Mouse (Mus musculus): ENCODE measurements around the gene Topbp1. TPM values are rescaled to one million over a fixed set of nuclear protein-coding genes. Genes with fewer than 3 reads are reported as not detected.
"Not testable (repeated sequence)": the region's sequence is repeated elsewhere in the genome, so short reads cannot be mapped to it uniquely, and the experiment has no call there.

The Topbp1 gene
- total RNA-seq, 2 experiments from 2014 or later: 113 to 130 TPM

DNA sequence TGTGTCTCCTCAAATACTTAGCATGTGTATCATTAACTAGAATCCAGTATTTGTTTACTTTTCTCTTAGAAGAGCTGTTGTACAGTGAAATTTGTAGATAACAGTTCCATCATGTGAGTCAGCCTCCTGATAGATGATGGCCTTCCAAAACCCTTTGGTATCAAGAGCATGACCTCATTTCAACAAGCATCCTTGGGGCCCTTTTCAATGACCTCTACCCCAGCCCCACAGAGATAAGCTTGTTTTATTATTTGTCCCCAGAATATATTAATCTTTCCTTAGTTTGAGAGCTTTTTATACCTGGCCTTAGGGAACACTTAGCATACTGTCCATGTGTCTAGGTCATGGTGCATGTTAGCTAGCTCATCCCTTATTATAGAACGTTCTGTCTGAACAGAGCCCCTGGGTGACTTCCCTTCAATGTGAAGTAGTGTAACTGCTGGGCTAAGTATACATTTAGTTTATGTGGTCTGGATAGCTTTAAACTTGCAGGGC is 43.0 kb downstream of the Topbp1 start:
- ATAC-seq (ENCODE audit: poor library complexity, severe bottlenecking): no peak

DNA sequence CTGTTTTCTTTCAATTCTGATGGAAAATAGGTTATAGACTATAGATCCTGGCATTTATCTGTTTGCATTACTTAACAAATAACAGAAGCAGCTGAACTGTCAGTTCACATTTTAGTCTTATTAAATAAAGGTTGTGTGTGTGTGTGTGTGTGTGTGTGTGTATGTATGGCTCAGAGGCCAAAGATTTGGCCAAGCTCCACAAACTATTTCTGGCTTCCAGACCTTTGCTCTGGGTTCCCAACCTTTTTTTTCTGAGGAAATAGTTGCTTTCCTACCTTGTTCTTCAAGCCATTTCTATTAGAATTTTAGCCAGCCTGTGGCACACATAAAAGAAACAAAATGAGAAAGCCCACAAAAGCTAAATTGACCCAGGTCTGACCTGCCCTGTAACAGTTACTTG is 43.8 kb downstream of the Topbp1 start:
- no peak for ATAC-seq (ENCODE audit: poor library complexity, severe bottlenecking)

DNA sequence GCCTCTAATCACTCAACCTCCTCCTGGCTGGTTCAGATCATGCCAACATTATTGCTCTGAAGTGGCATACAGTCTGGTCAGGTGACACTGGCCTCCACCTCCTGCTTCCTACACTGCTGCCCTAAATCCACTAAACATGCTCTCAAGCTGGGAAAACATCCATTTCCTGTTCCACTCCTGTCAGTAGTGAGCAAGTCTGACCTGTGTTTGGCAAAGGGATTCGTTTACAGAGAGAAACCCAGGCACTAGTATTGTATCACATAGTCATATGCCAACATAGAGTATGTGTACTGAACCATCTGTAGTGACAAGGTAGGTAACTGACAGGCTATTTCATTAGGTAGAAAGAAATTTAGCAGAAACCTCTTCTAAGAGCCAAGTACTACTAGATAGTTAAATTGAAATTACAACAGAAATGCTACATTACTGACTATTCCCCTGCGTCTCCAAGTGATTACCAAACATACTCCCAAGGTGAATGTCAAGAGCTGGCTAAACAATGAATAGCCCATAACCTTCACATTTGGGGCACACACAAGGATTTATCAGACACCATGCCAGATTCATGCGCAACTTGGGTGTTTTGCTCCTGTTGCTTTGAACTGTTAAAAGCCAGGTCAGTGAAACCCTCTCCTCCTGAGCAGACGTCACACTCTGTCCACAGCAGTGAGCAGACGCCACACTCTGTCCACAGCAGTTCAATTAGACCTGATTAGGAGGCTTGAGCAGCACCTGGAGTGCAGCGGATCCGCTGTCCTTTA is 48.7 kb downstream of the Topbp1 start:
- not testable (repeated sequence) for ATAC-seq (ENCODE audit: poor library complexity, severe bottlenecking)

- ATAC-seq (ENCODE audit: poor library complexity, severe bottlenecking): no peak
Observed at GRCm38 (mm10) chr9:103357893-103358292, 52.9 kb downstream of the Topbp1 start.

DNA sequence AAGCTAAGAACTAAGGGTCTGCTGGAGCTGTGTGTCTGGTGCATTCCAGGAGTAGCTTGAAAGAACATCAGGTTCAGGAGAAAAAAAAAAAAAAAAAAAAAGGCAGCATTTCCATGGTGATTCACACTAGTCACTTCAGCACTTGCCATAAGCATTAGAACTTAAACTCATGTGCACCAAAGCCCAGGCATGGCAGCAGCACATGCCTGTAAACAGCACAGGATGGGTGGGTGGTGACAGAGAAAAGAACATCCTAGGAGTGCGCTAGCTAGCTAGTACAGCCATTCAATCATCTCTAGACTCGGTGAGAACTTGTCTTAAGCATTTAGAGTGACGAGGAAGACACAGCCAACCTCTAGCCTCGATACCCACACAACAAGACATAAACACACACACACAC is 53.5 kb downstream of the Topbp1 start:
- ATAC-seq (ENCODE audit: poor library complexity, severe bottlenecking): no peak

DNA sequence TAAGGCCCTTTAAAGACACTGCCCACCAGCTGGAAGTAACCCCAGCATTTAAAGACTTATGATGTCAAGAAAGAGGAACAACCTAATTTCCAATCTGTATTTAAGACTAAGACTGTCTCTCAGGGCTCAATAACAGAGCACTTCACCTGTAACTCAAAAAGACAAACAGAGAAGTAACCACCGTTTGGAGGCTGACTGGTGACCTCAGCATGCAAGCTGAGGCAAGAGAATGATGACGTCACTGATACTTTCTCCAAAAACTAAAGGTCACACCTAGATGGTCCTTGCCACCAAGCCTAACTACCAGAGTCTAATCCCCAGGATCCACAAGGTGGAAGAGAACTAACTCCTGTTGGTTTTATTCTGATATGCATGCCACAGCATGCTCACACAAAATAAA is 55.6 kb downstream of the Topbp1 start:
- no peak for ATAC-seq (ENCODE audit: poor library complexity, severe bottlenecking)

DNA sequence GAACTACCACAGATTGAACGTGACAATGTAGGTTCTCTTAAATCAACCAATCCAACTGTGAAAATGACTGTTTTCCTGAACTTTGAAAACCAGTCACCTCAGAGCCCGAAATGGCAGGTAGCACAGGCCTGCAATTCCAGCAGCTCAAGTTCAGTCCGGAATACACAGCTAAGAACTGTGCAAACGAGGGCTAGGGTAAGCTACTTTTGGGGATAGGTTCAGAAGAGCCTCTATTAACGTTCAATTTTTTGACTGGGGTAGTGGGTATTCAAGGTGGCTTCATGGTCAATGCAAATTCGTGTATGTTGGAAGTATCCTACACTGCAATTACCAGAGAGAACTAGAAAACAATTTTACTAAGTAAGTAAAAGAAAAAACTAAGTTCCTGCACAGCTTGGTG is 58.1 kb downstream of the Topbp1 start:
- no peak for ATAC-seq (ENCODE audit: poor library complexity, severe bottlenecking)

DNA sequence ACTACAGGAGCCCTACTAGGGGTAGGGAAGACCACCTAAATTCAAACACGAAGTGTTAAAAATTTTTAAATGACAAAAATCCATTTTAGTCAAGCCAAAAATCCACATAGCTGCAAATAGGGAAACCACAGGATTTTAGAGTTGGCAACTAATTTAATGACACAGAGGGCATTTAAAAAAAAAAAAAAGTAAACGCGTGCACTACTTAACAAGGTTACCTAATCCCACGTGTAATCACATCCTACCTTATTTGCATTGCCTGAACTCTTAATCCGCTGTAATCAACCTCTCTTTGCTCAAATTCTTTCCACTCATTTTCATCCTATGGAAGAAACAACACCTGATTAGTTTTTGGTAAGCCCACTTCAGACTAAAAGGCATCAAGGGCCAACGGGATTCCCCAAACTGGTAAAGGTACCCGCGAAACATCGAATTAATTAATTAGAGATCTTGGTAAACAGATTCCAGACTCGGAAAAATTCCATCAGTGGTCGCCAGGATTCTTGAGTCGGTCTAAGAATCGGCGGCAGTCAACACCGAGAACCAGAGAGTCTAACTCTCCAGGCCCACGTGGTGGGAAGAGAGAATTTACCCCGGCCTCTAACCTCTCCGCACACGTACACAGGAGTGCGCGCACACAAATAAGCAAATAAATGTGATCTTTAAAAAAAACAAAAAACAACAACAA is 58.9 kb downstream of the Topbp1 start:
- ATAC-seq (ENCODE audit: poor library complexity, severe bottlenecking): no peak

GRCm38 (mm10) chr9:103364601-103365289 is 59.7 kb downstream of the Topbp1 start:
- ATAC-seq (ENCODE audit: poor library complexity, severe bottlenecking): peak; percentile 26

GRCm38 (mm10) chr9:103365290-103366247 is 60.6 kb downstream of the Topbp1 start, which contains the start of gene Cdv3:
Cdv3 (minus strand) TSS chr9:103365840.
- ATAC-seq (ENCODE audit: poor library complexity, severe bottlenecking): peak; percentile 88

DNA sequence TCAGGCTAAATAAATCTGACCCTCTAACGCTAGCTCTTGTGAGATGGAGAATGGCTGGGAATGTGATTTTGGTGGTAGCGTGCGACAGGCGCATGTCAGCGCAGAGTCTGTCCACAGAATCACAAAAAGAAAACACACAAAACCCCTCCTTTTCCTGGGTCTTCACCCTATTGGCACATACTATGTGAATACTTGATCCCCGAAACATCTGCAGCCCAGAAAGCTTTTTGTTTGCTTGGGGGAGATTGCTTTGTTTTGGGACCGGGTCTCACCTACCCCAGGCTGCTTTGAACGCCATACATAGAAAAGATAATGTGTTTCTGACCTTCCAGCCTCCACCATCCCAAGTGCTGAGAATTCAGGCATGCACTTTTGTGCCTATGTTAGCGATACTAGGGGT is 61.3 kb downstream of the Topbp1 start:
- ATAC-seq (ENCODE audit: poor library complexity, severe bottlenecking): no peak

DNA sequence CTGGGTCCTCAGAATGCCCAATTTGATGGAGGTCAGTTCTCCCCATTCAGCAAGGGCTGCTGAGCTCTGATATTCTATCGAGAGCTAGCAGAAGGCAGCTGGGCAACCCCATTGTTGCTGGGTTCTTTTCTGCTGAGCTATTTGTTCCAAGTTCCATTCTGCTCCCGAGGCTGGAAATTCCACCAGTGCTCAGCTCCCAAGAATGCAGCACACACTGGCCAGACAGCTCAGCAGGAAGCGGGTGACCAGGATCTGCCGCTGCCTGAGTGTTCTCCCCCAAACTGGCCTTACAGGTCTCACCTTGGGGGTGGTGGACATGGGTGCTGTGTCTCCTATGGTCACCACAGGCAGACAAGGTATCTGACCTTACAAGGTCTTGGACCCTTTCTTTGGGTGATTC is 64.9 kb downstream of the Topbp1 start:
- no peak for ATAC-seq (ENCODE audit: poor library complexity, severe bottlenecking)

DNA sequence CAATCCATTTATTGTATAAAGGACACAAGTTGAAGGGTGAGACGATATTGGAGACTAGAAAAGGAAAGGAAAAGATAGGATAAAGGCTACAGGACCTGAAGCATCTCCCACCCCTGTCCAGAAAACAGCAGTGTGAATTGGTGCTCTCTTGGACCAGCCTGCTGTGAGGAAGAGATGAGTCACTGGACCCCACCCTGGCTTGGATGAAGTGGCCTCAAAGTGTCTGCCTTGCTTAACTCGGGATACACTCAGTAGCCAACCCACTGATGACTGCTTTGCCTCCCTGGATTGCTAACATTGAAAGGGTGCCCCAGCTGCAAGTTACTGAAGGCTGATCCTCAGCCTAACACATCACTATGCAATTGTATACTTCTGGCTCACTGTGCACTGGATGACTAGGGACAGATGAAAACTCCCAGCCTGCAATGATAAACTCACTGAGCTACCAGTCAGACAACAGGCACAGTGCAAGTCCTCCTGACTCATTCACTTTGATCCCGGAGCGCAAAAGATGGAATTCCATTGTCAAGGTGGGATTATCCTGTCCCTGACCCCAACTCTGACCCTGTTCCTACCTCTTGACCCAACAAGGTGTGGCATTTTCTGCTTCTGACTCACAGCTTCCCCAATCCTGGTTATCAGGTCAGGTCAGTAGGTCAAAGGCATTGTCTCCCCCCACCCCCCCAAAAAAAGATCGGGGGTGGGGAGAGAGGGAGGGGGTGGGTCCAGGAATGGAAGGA is 67.4 kb downstream of the Topbp1 start:
- no peak; the same call in 1 of the 2 replicates for ATAC-seq (ENCODE audit: poor library complexity, severe bottlenecking)

- ATAC-seq (ENCODE audit: poor library complexity, severe bottlenecking): 0 out of 2 replicates have a peak, but pooled peaks have one; percentile 10
Observed at GRCm38 (mm10) chr9:103376346-103377320, 71.6 kb downstream of the Topbp1 start.

DNA sequence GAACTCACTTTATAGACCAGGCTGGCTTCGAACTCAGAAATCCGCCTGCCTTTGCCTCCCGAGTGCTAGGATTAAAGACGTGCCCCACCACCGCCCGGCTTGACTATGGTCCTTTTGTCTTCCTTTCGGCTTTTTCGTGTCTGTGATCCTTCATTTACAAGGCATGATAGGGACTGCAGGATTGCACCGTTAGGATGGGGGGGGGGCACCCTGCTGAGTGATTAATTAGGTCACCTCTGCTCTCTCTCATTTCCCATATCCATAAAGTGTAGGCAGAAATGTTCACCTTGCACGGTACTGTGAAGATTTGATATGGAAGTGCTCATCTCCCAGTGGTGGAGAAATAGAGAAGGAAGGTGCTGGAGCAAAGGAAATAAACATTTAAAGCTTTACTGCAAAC is 73.7 kb downstream of the Topbp1 start:
- no peak for ATAC-seq (ENCODE audit: poor library complexity, severe bottlenecking)

- ATAC-seq (ENCODE audit: poor library complexity, severe bottlenecking): no peak
Observed at GRCm38 (mm10) chr9:103379199-103379598, 74.2 kb downstream of the Topbp1 start.

- ATAC-seq (ENCODE audit: poor library complexity, severe bottlenecking): no peak
Observed at GRCm38 (mm10) chr9:103380566-103380965, 75.6 kb downstream of the Topbp1 start.

- no peak for ATAC-seq (ENCODE audit: poor library complexity, severe bottlenecking)
Observed at GRCm38 (mm10) chr9:103382989-103383388, 78.0 kb downstream of the Topbp1 start.

All from megakaryocyte, adult 5-6 weeks (primary cell).